Mouse (Mus musculus) small intestine, adult 2 months (tissue): ENCODE measurements around the gene Nmnat2. TPM values are rescaled to one million over a fixed set of nuclear protein-coding genes. Genes with fewer than 3 reads are reported as not detected.

Source experiments
- H3K27ac ChIP-seq: fragments of 200-500 bp; 2 replicates; pipeline ENCODE4 v1.5.1; 2012; ENCODE audit warnings: low read depth, low read length, control low read depth, inconsistent platforms; ENCODE audit not compliant: insufficient read depth
- H3K27me3 ChIP-seq: fragments of 200-500 bp; 2 replicates; pipeline ENCODE4 v1.6.1; 2012; ENCODE audit warnings: mild to moderate bottlenecking, moderate library complexity, low read length, inconsistent platforms; ENCODE audit not compliant: control insufficient read depth, insufficient read depth
- H3K36me3 ChIP-seq: fragments of 200-500 bp; 2 replicates; pipeline ENCODE4 v1.6.1; 2012; ENCODE audit warnings: mild to moderate bottlenecking, low read length, control low read depth, inconsistent platforms; ENCODE audit not compliant: control insufficient read depth, insufficient read depth
- H3K4me1 ChIP-seq: fragments of 200-500 bp; 2 replicates; pipeline ENCODE4 v1.6.1; 2012; ENCODE audit warnings: low read length, inconsistent platforms, mixed read lengths; ENCODE audit not compliant: control insufficient read depth, insufficient read depth, insufficient read length
- H3K4me3 ChIP-seq: fragments of 200-500 bp; 2 replicates; pipeline ENCODE4 v1.5.1; 2012; ENCODE audit warnings: low read depth, mild to moderate bottlenecking, control low read depth, inconsistent platforms, low read length, moderate library complexity
- CTCF ChIP-seq: fragments of 200-500 bp; IDR thresholded peaks from 2 replicates; pipeline ENCODE4 v1.5.1; 2012; ENCODE audit warnings: low read depth, mild to moderate bottlenecking, control low read depth, inconsistent platforms, low read length, moderate library complexity, mixed read lengths; ENCODE audit not compliant: insufficient replicate concordance, insufficient read length; ENCODE audit errors: extremely low read depth
- POLR2A ChIP-seq: fragments of 200-500 bp; IDR thresholded peaks from 2 replicates; pipeline ENCODE4 v1.6.1; 2012; ENCODE audit warnings: low read depth, mild to moderate bottlenecking, control low read depth, inconsistent platforms, low read length, moderate library complexity
- WGBS: fragments of 180-500 bp; shearing (Covaris S2); methylation state at CpG from one replicate; pipeline ENCODE4 v1.1.7; 2018; 5-methylcytosine and 5-hydroxymethylcytosine counted together
- polyA plus RNA-seq: library from polyadenylated mRNA; depleted of rRNA; stranded (reverse); fragments of >200 nt; gene quantifications from 2 replicates; pipeline ENCODE4 v1.2.3, GENCODE M21; 2012

Nmnat2 gene
- polyA plus RNA-seq, 1 experiment, result 0.35 TPM

- H3K27me3 ChIP-seq, result no peaks in the 10 kb centered on the region
- no peaks in the 10 kb centered on the region for H3K36me3 ChIP-seq
- no peak overlapping the region for H3K4me3 ChIP-seq
- no peak overlapping the region for H3K27ac ChIP-seq
- 54% methylated on average over 11 of the region's 11 CpGs for WGBS
- 0 out of 2 replicates have a peak, but pooled peaks cover 2% of the 10 kb centered on the region for H3K4me1 ChIP-seq
- TF ChIP-seq CTCF, result no peak
- TF ChIP-seq POLR2A, result no peak
These were observed 47.7 kb downstream of the Nmnat2 start for GRCm38 (mm10) chr1:153002295-153003050.

- no peaks in the 10 kb centered on the region for H3K36me3 ChIP-seq
- H3K4me1 ChIP-seq, result 0 out of 2 replicates have a peak, but pooled peaks cover 2% of the 10 kb centered on the region
- H3K27ac ChIP-seq, result no peak overlapping the region
- no peak for TF ChIP-seq POLR2A
- TF ChIP-seq CTCF, result no peak
- WGBS, result 86% methylated on average over 2 of the region's 2 CpGs
- no peak overlapping the region for H3K4me3 ChIP-seq
- no peaks in the 10 kb centered on the region for H3K27me3 ChIP-seq
These were observed 49.7 kb downstream of the Nmnat2 start for GRCm38 (mm10) chr1:153004472-153004871.

GRCm38 (mm10) chr1:153006054-153006453, 51.3 kb downstream of the Nmnat2 start:
- H3K4me3 ChIP-seq, result no peak overlapping the region
- 65% methylated on average over 5 of the region's 5 CpGs for WGBS
- no peaks in the 10 kb centered on the region for H3K36me3 ChIP-seq
- no peaks in the 10 kb centered on the region for H3K27me3 ChIP-seq
- H3K27ac ChIP-seq, result no peak overlapping the region
- 0 out of 2 replicates have a peak, but pooled peaks cover 2% of the 10 kb centered on the region for H3K4me1 ChIP-seq
- TF ChIP-seq CTCF (no peak), POLR2A (no peak)

- Histone ChIP-seq H3K27ac (no peak overlapping the region), H3K4me1 (0 out of 2 replicates have a peak, but pooled peaks cover 2% of the 10 kb centered on the region), H3K4me3 (no peak overlapping the region), H3K27me3 (no peaks in the 10 kb centered on the region), H3K36me3 (no peaks in the 10 kb centered on the region)
- 83% methylated on average over 4 of the region's 4 CpGs for WGBS
- TF ChIP-seq POLR2A (no peak), CTCF (no peak)
These were observed 52.0 kb downstream of the Nmnat2 start for GRCm38 (mm10) chr1:153006761-153007160.

GRCm38 (mm10) chr1:153007292-153007691, 52.5 kb downstream of the Nmnat2 start:
- no peak overlapping the region for H3K27ac ChIP-seq
- 54% methylated on average over 5 of the region's 5 CpGs for WGBS
- H3K27me3 ChIP-seq, result no peaks in the 10 kb centered on the region
- no peaks in the 10 kb centered on the region for H3K36me3 ChIP-seq
- no peak for TF ChIP-seq CTCF
- no peak for TF ChIP-seq POLR2A
- H3K4me1 ChIP-seq, result 0 out of 2 replicates have a peak, but pooled peaks cover 2% of the 10 kb centered on the region
- H3K4me3 ChIP-seq, result no peak overlapping the region

GRCm38 (mm10) chr1:153007824-153008223, 53.0 kb downstream of the Nmnat2 start:
- WGBS, result 81% methylated on average over 6 of the region's 6 CpGs
- Histone ChIP-seq H3K27me3 (no peaks in the 10 kb centered on the region), H3K27ac (no peak overlapping the region), H3K4me1 (0 out of 2 replicates have a peak, but pooled peaks cover 2% of the 10 kb centered on the region), H3K4me3 (no peak overlapping the region), H3K36me3 (no peaks in the 10 kb centered on the region)
- TF ChIP-seq CTCF (no peak), POLR2A (no peak)

GRCm38 (mm10) chr1:153009338-153009737, 54.5 kb downstream of the Nmnat2 start:
- H3K27ac ChIP-seq, result no peak overlapping the region
- WGBS, result 52% methylated on average over 9 of the region's 9 CpGs
- TF ChIP-seq POLR2A (no peak), CTCF (no peak)

More at GRCm38 (mm10) chr1:153009338-153009737, 54.5 kb downstream of the Nmnat2 start:
- H3K4me3 ChIP-seq, result no peak overlapping the region
- no peaks in the 10 kb centered on the region for H3K36me3 ChIP-seq
- no peaks in the 10 kb centered on the region for H3K27me3 ChIP-seq
- H3K4me1 ChIP-seq, result 0 out of 2 replicates have a peak, but pooled peaks cover 2% of the 10 kb centered on the region
